Mouse (Mus musculus) forebrain, embryonic 14.5 days (tissue): Measurements from ENCODE around the gene Stk38l. TPM values are rescaled to one million over a fixed set of nuclear protein-coding genes. Genes with fewer than 3 reads are reported as not detected.
A peak's percentile ranks its signal among the peaks of the same experiment; 100 is the strongest.
"Not testable (repeated sequence)": the region's sequence is repeated elsewhere in the genome, so short reads cannot be mapped to it uniquely, and the experiment has no call there.

Experiments used
- ATAC-seq: fragments of 200-750 bp; cut with Nextera tagmentation; 2 replicates; pipeline ENCODE4 v1.8.0; 2017; ENCODE audit warnings: mild to moderate bottlenecking, moderate library complexity
- DNase-seq: peaks from one replicate; pipeline ENCODE4 v3.0.0-alpha.2; 2015; ENCODE audit warnings: low spot score
- H3K27ac ChIP-seq: fragments of 300-500 bp; sonication (generic); 2 replicates; pipeline ENCODE4 v1.5.1; 2014; ENCODE audit warnings: low read depth, mild to moderate bottlenecking, control low read depth, low read length, moderate library complexity
- H3K27me3 ChIP-seq: fragments of 300-500 bp; sonication (generic); replicated peaks from 2 replicates; pipeline ENCODE4 v1.6.1; 2014; ENCODE audit warnings: low read length, control low read depth, mixed read lengths; ENCODE audit not compliant: control insufficient read depth, insufficient read depth
- H3K36me3 ChIP-seq: fragments of 300-500 bp; sonication (generic); 2 replicates; pipeline ENCODE4 v1.6.1; 2014; ENCODE audit warnings: low read length, control low read depth; ENCODE audit not compliant: control insufficient read depth, insufficient read depth
- H3K4me1 ChIP-seq: fragments of 300-500 bp; sonication (generic); 2 replicates; pipeline ENCODE4 v1.6.1; 2014; ENCODE audit warnings: antibody characterized with exemption, low read length, control low read depth; ENCODE audit not compliant: control insufficient read depth, insufficient read depth
- H3K4me2 ChIP-seq: fragments of 300-500 bp; sonication (generic); 2 replicates; pipeline ENCODE4 v1.6.1; 2014; ENCODE audit warnings: mild to moderate bottlenecking, control low read depth, low read length
- H3K4me3 ChIP-seq: fragments of 300-500 bp; sonication (generic); 2 replicates; pipeline ENCODE4 v1.5.1; 2014; ENCODE audit warnings: low read depth, low read length, control low read depth
- H3K9ac ChIP-seq: fragments of 300-500 bp; sonication (generic); 2 replicates; pipeline ENCODE4 v1.6.1; 2014; ENCODE audit warnings: mild to moderate bottlenecking, low read length, control low read depth, moderate library complexity
- H3K9me3 ChIP-seq: fragments of 300-500 bp; sonication (generic); replicated peaks from 2 replicates; pipeline ENCODE4 v1.6.1; 2016; ENCODE audit warnings: low read length, control low read depth, mixed read lengths; ENCODE audit not compliant: control insufficient read depth
- WGBS: fragments of 180-500 bp; shearing (Covaris S2); extraction: QIAGEN DNeasy Blood & Tissue Kit; methylation state at CpG from one replicate; pipeline ENCODE4 v1.1.7; 2014; 5-methylcytosine and 5-hydroxymethylcytosine counted together
- polyA plus RNA-seq: library from polyadenylated mRNA; unstranded; fragments of >200 nt; fragmentation: Nextera tagmentation; extraction: Ambion mirVana; gene quantifications from 2 replicates; pipeline ENCODE4 v1.2.1, GENCODE M21; 2014

The Stk38l gene
- polyA plus RNA-seq, 1 experiment from 2014 or later: 13.5 TPM

- H3K36me3 ChIP-seq: peaks cover 61% of the 10 kb centered on the region
- DNase-seq: no peak
- no peak overlapping the region for H3K4me2 ChIP-seq
Measured at GRCm38 (mm10) chr6:146770808-146771207, 46.0 kb downstream of the Stk38l start.

DNA sequence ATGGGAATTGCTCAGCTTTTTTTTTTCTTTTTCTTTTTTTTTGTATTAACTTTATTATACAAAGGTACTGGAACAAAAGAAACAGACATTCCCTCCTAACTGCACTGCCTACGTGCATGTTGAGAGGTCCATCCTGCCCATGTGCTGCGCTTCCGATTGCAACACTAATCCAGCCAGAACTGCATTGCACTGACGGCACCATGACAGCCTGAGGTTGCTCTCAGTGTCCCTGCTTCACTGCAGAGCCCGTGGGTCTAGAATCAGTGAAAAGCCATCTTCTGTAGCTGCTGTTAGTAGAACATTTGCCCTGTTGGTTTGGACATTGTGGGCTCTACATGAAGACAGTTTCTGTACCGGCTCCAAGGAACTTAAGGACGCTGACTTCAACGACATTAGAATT, 51.1 kb downstream of the Stk38l start:
- not testable (repeated sequence) for H3K27ac ChIP-seq, H3K27me3 ChIP-seq, ATAC-seq, H3K9me3 ChIP-seq, H3K9ac ChIP-seq, H3K4me1 ChIP-seq, H3K4me3 ChIP-seq, H3K4me2 ChIP-seq, DNase-seq
- peaks cover 41% of the 10 kb centered on the region for H3K36me3 ChIP-seq
- WGBS: 76% methylated on average over 8 of the region's 8 CpGs

More at GRCm38 (mm10) chr6:146770808-146771207, 46.0 kb downstream of the Stk38l start:
- ATAC-seq: no peak
- Histone ChIP-seq H3K4me1 (no peaks in the 10 kb centered on the region), H3K9me3 (no peaks in the 10 kb centered on the region), H3K4me3 (no peak overlapping the region), H3K27me3 (no peaks in the 10 kb centered on the region), H3K9ac (no peak overlapping the region), H3K27ac (no peak overlapping the region)
- 91% methylated on average over 5 of the region's 5 CpGs for WGBS

- Histone ChIP-seq H3K36me3 (peaks cover 33% of the 10 kb centered on the region), H3K4me2 (no peak overlapping the region), H3K27me3 (no peaks in the 10 kb centered on the region), H3K9me3 (no peaks in the 10 kb centered on the region), H3K27ac (no peak overlapping the region), H3K4me1 (no peaks in the 10 kb centered on the region), H3K4me3 (no peak overlapping the region), H3K9ac (no peak overlapping the region)
- DNase-seq (no peak), ATAC-seq (no peak)
- 23% methylated on average over 2 of the region's 2 CpGs for WGBS
Measured at GRCm38 (mm10) chr6:146776610-146777389, 52.0 kb downstream of the Stk38l start.

DNA sequence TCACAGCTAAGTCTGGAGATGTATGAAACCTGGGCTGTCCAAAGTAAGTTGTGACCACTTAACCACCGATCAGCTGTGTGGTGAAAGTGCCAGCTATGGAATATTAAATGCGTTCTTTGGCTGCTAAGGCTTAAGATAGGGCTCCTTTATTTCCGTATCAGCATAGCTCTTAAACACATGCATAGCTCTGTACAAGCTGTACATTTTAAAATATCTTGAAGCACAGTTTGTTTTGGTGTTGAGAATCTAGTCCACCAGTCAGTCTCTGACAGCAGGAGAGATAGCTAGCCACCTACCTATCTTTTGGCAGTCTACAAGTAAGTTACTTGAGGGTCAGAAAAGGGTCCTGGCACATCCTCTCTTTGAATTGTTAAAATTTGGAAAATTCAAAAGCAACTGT, 53.3 kb downstream of the Stk38l start:
- Histone ChIP-seq H3K4me1 (no peaks in the 10 kb centered on the region), H3K4me3 (no peak overlapping the region), H3K27me3 (no peaks in the 10 kb centered on the region), H3K9me3 (no peaks in the 10 kb centered on the region), H3K36me3 (peaks cover 25% of the 10 kb centered on the region), H3K4me2 (no peak overlapping the region), H3K27ac (no peak overlapping the region), H3K9ac (no peak overlapping the region)
- WGBS: 99% methylated on average over 3 of the region's 3 CpGs
- no peak for DNase-seq
- no peak for ATAC-seq

DNA sequence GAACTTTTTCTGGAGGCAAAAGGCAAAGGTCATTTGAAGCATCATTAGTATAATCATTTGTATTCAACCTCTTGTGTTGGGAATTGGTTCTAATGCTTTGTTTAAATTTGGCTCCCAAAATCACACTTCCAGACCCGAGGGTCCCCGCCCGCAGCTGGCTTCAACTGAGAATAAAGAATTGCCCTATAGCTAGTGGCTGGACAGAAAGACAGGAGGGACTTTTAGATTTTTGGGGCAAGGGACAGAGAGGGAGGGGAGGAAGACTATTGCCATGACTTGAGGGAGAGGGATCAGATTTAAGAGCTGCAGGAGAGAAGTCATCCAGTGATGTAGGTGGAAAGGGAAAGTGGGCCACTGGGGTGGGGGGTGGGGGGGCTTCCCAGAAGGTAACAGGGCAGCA, 56.8 kb downstream of the Stk38l start:
- H3K27me3 ChIP-seq: no peaks in the 10 kb centered on the region
- H3K4me3 ChIP-seq: no peak overlapping the region
- DNase-seq (no peak), ATAC-seq (no peak)
- H3K4me1 ChIP-seq: no peaks in the 10 kb centered on the region
- no peak overlapping the region for H3K4me2 ChIP-seq
- peaks cover 6% of the 10 kb centered on the region; the same call in 1 of the 2 replicates for H3K36me3 ChIP-seq
- no peaks in the 10 kb centered on the region for H3K9me3 ChIP-seq
- H3K9ac ChIP-seq: no peak overlapping the region
- WGBS: 85% methylated on average over 3 of the region's 3 CpGs
- no peak overlapping the region for H3K27ac ChIP-seq

DNA sequence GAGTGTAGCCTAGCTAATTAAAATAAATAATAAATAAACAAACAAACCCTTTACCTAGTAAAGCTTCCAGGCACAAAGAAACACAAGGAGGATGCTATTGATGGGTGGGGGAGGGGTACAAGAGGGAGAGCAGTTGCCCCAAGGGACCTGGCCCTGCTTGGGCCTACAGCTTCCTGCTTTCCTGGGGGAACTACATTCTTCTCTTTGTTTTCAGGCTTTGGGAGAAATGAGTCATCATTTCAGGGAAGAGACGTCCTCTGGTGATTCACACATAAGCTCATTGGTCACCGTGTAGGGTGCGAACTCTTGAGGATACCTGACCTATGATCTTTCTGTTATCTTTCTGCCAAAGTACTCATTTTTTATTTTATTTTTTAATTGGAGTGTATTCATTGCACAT, 68.7 kb downstream of the Stk38l start:
- H3K9me3 ChIP-seq: no peaks in the 10 kb centered on the region
- no peaks in the 10 kb centered on the region; the same call in 1 of the 2 replicates for H3K27me3 ChIP-seq
- ATAC-seq: no peak
- H3K4me1 ChIP-seq: no peaks in the 10 kb centered on the region
- no peaks in the 10 kb centered on the region for H3K36me3 ChIP-seq
- 68% methylated on average over 3 of the region's 3 CpGs for WGBS
- no peak overlapping the region for H3K27ac ChIP-seq
- no peak for DNase-seq
- no peak overlapping the region for H3K9ac ChIP-seq
- no peak overlapping the region for H3K4me3 ChIP-seq
- no peak overlapping the region for H3K4me2 ChIP-seq

- 14% methylated on average over 22 of the region's 22 CpGs for WGBS
- DNase-seq (peak; percentile 4), ATAC-seq (peak; percentile 3; the same call in 1 of the 2 replicates)
- H3K9ac ChIP-seq: peak overlapping the region; percentile 69
- no peaks in the 10 kb centered on the region; the same call in 1 of the 2 replicates for H3K27me3 ChIP-seq
- no peak overlapping the region for H3K27ac ChIP-seq
- no peaks in the 10 kb centered on the region for H3K9me3 ChIP-seq
- H3K4me2 ChIP-seq: peak overlapping the region; percentile 80
- no peaks in the 10 kb centered on the region for H3K36me3 ChIP-seq
- no peaks in the 10 kb centered on the region for H3K4me1 ChIP-seq
- peak overlapping the region; percentile 48 for H3K4me3 ChIP-seq
Measured at GRCm38 (mm10) chr6:146795166-146795923, 70.5 kb downstream of the Stk38l start.

GRCm38 (mm10) chr6:146795924-146796545, 71.2 kb downstream of the Stk38l start, which contains the start of gene Arntl2:
Gene Arntl2 (plus strand): TSS chr6:146796055.
- Histone ChIP-seq H3K4me2 (peak within 1 kb of the TSS; percentile 80), H3K27ac (no peak within 1 kb of the TSS), H3K4me1 (no peaks in the 10 kb centered on the region), H3K36me3 (no peaks in the 10 kb centered on the region), H3K4me3 (peak within 1 kb of the TSS; percentile 48), H3K27me3 (no peaks in the 10 kb centered on the region; the same call in 1 of the 2 replicates), H3K9me3 (no peaks in the 10 kb centered on the region), H3K9ac (peak within 1 kb of the TSS; percentile 69)
- 2% methylated on average over 36 of the region's 36 CpGs for WGBS
- ATAC-seq: peak; percentile 97
- peak; percentile 79 for DNase-seq
